Mouse (Mus musculus) embryo, embryonic 11 days (tissue): ENCODE data around the gene Sfi1.
A peak's percentile ranks its signal among the peaks of the same experiment; 100 is the strongest.
"Not testable (repeated sequence)": the region's sequence is repeated elsewhere in the genome, so short reads cannot be mapped to it uniquely, and the experiment has no call there.

Source experiments
- DNase-seq: peaks from one replicate; pipeline ENCODE4 v3.0.0-alpha.2; 2015

Gene Sfi1

DNA sequence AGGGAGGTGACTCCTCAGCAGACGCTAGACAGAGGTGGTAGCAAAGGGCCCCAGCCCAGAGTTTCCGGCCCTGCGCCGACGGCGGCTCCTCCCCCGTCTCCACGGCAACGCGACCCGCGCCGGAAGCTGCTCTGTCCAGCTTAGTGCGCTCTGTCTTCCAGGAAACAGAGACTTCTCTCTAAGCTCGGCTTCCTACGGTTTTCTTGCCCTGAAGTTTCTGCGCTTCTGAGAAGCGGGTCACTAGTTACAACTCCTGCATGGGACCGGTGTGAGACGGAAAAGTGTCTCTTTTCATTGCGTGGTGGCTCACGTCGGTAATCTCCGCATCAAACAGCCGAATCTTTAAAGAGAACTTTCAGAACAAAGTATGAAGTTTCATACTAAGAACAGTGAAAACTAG lies at the start of gene Sfi1:
Sfi1 (minus strand) TSS at position 101 of the 400 bp plus-strand sequence.
- no peak for DNase-seq

DNA sequence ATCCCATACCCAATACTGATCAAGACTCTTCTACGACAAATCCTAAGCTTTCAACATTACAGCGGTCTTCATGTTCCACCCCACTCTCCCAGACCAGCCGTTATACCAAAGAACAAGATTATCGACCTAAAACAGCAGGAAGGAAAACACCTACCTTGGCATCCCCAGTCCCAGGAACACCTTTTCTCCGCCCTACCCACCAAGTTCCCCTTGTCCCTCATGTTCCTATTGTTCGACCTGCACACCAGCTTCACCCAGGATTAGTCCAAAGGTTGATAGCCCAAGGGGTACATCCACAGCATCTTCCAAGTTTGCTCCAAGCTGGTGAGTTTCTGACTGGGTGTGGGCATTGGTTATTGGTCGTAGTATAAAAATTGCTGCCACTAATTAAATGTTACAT lies 49.1 kb upstream of the Sfi1 start:
- DNase-seq: no peak

DNA sequence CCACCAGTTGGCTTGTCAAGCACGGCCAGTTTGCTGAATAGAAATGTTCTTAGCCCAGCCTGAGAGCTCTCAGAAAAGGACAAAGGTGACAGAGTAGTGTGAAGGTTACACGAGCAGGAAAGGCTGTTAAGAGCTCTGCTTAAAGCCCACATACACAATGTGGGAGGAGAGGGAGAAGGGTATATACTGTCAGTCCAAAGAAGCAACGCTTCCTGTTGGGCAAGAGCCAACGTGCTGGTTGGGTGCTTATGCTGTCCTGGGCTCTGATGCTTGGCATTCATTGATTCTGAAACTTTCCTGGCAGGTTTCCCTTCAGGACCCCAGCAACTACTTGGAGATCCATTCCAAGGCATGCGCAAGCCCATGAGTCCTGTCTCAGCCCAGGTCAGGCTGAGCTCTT lies 42.0 kb upstream of the Sfi1 start:
- no peak for DNase-seq

DNA sequence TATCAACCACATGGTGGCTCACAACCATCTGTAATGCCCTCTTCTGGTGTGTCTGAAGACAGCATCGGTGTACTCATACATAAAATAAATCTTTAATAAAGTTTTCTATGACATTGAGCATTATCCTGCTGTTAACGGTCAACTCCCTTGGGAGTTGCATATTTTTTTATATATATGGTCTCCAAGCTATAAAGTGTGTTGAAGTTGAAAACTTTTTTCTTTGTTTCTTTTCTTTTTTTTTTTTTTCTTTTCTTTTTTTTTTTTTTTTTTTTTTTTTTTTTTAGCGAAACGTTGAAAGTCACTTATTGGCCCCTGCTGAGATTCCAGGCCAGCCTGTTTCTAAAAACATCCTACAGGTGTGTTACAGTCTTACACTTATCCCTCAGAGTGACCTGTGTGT lies 40.4 kb upstream of the Sfi1 start:
- DNase-seq: no peak

DNA sequence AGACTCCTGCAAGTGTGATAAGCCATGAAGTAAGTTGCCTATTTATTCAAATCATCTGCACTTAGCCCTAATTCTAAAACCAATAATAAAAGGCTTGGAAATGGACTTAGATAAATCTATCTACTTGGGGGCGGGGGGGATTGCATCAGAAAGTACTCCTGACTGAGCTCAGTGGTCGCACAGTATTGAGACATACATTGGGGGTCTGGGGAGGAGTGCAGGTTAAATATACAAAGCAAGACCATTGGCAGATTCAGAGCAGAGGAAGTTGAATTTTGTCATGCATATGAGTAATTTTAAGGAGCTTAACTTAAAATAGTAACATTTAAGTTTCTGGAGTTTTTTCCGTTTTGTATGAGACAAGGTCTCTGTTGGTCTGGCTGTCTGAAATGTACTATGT lies 39.0 kb upstream of the Sfi1 start:
- no peak for DNase-seq

DNA sequence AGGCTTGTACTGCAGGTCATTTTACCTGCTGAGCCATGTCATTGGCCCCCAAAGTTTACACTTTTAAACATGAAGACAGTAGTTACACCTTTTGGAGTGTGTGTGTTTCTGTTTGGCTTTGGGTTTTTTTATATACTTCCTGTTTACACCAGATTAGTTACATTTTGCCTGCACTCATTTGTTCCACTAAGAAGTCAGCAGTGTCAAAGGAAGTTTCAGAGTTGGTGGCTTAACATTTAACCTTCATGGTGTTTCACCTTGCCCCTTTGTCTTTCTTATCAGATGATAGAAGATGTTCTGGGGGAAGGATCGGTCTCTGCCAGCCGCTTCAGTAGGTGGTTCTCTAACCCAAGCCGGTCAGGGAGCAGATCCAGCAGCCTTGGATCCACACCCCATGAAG lies 33.9 kb upstream of the Sfi1 start:
- no peak for DNase-seq

DNA sequence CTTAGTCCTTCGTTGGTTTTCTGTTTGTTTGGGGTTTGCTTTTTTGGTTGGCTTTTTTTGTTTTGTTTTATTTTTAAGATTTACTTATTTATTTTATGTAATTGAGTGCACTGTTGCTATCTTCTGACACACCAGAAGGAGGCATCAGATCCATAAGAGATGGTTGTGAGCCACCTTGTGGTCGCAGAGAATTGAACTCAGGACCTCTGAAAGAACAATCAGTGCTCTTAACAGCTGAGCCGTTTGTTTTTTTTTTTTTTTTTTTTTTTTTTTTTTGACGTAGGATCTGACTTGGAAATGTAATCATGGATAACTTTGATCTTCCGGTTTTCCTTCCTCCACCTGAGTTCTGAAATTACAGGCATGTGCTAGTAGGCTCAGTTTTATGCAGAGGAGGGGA lies 29.8 kb upstream of the Sfi1 start:
- DNase-seq: no peak

DNA sequence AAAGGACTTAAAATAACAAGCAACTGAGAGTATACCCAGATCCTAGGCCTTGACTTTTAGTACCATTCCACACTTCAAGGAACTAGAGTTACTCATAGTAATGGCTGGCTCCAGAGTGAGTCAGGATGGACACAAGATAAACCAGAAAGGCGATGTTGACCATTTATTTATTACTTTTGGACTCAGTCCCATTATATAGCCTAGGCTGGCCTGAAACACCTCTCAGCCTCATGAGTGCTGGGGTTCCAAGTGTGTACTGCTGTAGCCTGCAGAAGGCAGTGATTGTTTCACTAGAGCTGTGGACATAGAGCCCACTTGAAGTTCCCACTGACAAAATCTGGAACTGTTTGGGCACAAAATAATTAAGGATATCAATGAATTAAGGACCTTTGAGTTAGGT lies 19.3 kb upstream of the Sfi1 start:
- DNase-seq: no peak

DNA sequence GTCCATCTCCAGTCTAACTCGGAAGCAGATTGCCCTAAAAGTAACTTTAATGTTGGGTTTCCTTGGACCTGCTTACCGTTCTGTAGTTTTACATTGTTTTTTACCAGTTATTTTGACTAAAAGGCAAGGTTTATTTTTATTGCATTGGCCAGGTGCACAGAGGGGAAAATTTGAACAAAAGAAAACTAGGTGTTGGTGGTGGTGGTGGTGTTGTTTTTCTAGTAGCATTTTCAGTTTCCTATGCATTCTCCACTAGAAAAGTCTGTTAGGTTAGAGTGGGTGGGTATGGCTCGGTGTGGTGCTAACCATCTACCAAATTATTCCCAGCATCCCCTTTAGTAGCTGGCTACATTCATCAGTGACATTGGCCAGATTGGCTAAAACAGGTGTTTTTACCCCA lies 13.5 kb upstream of the Sfi1 start:
- no peak for DNase-seq

DNA sequence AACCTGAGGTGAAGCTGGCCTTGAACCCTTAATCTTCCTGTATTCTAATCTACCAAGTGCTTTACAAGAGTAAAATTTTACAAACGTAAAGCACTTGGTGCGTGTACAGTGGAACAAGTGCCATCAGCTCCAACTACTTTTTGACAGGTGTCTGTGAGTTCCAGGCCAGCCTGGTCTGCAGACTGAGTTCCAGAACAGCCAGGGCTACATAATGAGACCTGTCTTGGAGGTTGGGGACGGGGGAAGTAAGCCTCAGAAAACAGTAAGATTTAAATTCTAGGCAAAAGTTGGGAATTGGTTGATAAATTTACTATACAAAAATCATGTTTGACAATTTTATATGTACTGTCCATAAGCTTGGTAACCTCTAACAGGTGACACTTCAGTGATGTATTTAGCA lies 11.9 kb upstream of the Sfi1 start:
- no peak for DNase-seq

DNA sequence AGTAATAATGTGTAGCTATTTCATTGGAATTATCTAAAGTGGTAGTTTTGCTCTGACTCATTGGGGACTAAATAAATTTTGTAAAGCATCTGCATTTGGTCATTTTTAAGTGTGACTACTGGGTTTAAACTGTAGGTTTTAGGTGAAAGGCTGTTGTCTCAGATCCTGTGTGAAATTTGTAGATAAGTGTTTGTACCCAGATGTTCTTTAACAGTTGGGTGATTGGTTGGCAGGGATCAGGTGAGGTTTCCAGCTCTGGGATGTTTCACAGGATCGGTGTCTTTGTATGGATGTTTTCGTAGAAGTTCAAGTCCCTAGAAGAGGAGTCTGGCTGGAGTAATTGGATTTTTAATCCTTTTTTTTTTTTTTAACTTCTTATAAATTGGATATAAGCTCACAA lies 10.5 kb upstream of the Sfi1 start:
- no peak for DNase-seq

DNA sequence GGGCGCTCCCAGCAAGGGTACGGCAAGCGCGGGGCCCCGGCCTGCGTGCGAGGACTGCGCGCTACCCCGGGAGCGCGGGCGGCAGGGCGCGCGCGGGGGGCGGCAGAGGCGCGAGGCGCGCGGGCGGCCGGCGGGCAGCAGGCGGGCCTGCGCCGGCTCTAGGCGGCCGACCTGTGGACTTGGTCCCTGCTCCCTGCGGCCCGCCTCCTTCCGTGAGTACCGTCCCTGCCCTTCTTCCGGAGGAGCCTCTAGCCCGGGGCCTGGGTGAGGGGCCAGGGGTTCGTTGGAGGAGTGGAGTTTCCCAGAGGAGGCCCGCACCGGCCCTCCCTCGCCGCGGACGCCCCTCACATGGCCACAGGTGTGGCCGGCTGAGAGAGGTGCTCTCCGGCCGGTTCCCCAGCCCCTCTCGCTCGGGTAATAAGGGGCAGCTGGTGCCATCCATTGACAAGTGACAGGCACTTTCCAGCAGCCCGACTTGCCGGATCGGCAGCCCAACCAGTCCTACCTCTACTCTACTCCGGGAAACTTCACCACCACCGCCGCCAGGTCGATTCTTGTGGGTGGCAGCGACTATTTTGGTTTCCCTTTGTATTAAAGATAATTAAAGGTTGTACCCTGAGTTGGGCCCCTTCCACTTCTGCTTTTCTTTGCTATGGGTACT lies 9.6 kb upstream of the Sfi1 start:
- DNase-seq: no peak

DNA sequence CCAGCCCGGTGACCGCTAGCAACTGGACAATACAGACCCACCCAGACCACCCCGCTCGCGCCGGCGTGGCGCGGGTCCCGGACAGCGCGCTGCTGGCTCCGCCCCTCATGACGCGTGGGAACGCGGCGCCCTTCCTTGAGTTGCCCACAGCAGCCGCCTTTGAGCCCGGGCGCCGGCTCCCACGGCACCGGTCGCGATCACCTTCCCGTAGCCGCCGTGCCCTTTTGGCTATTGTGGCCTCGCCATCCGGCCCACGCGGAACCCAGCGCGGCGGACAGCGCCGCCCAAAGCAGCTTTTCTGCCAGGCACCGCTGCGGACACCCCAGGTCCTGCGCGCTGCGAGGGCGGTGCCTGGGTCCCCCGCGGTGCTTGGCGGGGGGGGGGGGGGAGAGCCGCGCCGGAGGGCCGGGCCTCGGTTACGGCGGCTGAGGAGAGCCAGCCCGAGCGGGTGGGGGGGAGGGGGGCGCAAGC lies 9.0 kb upstream of the Sfi1 start, which contains the start of gene Eif4enif1:
Eif4enif1 (plus strand) TSS at position 162 of the 471 bp plus-strand sequence.
- peak; percentile 96 for DNase-seq

DNA sequence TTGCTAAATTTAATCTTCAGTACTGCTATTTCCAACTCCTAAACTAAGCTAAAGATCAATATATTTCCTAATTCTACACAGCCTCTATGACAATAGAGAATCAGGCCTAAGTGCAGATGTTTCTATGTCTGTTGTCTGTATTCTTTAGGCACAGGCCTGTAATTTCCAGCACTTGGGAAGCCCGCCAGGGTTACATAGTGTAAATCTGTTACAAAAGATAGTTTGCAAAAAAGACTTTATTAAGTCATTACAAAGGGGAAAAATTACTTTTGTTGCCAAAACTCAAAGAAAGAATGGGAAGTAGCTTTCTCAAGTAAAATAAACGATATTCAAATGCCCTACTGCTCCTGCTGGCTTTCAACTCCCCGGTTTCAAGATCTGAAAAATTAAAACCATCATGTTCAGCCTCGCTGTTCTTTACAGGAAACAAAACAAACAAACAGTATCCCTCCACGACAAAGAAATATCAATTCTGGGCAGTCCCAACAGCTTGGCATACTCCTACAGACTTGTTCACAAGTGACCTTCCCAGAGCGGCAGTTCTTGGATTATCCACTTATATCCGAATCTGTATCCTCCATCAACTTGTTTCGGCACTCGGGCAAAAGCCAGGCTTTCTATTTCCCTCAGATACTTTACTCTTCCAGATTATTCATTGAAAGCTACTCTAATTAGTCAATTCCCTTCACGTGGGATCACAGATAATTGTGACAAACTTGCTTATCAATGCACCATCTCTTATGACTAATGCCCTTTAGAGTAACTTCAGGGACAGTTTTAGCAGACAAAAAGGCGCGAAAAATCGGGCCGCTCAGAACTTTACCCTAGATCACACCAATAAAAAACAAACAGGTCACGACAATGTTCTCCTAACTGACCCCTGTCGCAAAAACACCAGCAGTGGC lies 8.3 kb upstream of the Sfi1 start:
- peak; percentile 54 for DNase-seq

DNA sequence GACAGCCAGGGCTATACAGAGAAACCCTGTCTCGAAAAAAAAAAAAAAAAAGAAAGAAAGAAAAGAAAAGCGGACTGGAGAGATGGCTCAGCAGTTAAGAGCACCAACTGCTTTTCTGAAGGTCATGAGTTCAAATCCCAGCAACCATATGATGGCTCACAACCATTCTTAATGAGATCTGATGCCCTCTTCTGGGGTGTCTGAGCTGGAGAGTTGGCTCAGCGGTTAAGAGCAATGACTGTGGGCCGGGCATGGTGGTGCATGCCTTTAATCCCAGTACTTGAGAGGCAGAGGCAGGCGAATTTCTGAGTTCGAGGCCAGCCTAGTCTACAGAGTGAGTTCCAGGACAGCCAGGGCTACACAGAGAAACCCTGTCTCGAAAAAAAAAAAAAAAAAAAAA lies 7.4 kb upstream of the Sfi1 start:
- not testable (repeated sequence) for DNase-seq

DNA sequence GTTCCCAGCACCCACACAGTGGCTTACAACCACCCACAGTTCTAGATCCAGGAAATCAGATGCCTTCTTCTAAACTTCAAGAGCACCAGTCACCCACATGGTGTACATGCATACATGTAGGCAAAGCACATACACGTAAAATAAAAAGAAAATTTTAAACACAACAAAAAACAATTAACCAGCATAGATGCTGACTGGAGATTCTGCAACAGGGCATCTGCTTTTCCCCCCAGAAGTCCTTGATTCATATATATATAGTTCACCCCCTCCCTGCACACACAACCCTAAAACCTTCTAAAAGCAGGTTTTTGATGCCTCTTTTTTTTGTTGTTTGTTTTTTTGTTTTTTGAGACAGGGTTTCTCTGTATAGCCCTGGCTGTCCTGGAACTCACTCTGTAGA lies 10.6 kb downstream of the Sfi1 start:
- DNase-seq: not testable (repeated sequence)

DNA sequence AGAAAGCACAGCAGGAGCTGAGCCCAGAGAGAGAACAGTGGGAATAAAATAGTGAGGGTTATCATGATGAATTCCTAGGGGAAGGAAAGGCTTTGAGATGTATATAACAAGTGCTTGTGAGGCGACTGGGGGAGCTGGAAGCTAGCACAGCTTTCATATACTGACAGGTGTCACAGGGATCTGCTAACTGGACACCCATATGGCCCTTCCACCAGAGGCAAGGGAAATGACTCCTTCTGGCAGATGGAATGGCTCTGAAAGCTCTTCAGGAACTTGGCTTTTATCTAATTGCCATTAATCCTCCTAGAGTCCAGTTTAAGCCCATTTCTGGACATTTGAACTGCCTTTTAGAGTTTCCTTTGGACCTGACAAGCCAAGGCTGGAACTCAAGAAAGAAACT lies 11.3 kb downstream of the Sfi1 start:
- DNase-seq: not testable (repeated sequence)

DNA sequence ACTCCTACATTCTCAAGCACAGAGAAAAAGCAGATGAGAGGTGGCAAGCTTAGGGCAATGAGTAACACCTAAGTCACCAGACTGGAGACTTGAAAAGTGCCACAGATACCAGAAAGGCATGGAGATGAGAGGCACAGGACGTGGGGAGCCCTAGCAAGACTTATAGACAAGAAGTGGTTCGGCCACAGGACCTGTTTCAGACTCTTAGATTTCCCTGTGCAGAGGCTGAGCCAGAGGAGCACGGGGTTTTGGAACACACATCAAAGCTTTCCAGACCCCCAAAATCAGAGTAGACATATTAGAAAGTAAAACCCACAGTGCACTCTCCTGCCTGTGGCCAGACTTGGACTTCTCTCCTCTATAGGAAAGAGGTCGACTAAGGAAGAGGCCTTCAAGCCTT lies 12.0 kb downstream of the Sfi1 start:
- not testable (repeated sequence) for DNase-seq

DNA sequence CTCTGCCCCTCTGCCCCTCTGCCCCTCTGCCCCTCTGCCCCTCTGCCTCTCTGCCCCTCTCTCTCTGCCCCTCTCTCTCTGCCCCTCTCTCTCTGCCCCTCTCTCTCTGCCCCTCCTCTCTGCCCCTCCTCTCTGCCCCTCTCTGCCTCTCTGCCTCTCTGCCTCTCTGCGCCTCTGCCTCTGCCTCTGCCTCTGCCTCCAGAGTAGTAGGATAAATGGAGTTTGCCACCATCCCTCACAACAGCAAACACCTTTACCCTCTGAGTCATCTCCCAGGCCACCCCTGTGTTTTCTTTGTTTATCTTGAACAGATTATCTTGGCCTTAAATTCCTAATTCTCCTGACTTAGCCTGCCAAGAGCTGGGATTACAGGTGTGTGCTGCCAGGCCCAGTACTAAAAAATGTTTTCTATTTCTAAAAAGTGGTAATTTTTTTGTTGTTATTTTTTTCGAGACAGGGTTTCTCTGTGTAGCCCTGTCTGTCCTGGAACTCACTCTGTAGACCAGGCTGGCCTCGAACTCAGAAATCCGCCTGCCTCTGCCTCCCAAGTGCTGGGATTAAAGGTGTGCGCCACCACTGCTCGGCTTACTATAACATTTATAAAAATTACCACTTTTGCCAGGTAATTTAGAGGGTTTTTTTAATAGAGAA lies 12.6 kb downstream of the Sfi1 start:
- not testable (repeated sequence) for DNase-seq

DNA sequence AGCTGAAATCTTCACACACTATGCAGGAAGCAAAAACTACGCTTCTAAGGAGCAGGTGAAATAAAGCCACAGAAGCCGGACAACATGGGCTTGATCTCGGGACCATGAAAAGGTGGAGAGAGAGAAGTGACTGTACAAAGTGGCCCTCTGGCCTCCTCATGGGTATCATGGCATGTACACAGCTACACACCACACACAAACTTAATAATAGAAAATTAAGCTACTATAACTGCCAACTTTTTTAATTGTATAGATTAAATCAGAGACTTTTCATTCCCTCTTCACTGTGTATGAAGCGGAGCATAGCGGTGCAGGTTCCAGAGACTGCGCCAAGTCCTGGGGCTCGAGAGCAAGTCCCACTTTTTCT lies 13.6 kb downstream of the Sfi1 start:
- DNase-seq: not testable (repeated sequence)

DNA sequence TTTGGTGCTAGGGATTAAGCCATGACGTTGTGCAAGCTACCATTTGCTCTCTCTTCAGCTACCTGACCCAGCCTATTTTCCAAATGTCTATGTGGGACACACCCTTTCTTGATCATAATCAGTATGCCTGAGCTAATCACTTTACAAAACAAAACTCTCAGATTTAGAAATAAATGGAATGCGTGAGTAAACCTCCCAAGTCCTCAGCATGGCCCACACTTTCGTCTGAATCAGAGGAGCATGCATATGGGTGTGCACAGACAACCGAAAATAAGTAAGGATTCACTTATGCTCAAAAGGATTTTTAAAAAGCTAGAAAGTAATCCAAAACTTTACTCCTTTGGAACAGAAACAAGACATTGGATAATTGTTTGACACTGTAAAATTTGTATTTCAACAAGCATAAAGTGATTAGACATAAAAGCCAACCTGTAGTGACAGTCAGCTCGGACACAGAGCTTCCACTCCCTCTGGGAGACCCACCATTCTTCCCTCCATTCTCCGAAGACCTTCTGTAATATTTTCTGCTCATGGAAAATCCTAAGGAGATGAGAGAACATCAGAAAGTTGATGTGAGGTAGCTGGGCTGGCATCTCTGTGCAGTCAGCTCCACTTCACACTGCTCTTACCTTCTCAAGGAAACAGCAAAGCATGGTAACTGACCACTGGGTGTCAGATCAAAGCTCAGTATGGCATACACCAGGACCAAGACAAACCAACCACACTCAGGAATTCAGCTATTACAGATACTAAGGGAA lies 14.1 kb downstream of the Sfi1 start:
- DNase-seq: not testable (repeated sequence)

DNA sequence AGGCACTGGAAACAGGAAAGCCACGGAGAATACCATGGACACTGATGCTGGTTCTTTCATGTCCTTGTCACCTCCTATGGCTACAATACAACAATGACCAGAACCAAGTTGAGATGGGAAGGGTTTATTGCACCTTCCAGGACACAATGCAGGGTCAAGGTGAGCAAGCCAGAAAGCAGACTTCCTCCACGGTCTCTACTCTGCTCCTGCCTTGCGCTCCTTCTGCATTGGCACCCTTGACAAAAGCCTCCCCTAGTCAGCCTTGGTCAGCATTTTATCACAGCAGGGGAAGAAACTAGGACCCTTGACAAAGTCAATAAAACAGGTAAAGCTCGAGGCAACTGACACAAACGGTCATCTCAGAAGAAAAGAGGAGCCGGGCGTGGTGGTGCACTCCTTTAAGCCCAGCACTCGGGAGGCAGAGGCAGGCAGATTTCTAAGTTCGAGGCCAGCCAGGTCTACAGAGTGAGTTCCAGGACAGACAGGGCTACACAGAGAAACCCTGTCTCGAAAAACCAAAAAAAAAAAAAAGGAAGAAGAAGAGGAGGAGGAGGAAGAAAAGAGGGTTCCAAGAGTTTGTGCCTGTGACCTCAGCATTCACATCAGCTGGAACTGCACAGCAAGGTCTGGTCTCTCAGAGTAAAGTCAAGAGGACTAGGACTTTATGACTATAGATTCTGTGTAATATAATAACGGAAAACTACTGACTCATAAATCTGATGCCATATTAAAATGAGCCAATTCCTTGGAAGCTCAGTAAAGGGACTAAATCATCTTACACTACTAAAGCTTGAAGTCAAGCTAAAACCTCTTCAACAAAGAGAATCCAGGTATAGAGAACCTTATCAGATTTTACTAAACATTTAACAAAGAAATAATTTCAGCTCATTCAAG lies 19.6 kb downstream of the Sfi1 start:
- DNase-seq: not testable (repeated sequence)
